Mouse (Mus musculus) embryo, embryonic 9.5 days (tissue): ENCODE measurements around the gene Myom1.

Experiments
- DNase-seq: peaks from one replicate; pipeline ENCODE4 v3.0.0-alpha.2; 2017; ENCODE audit errors: extremely low spot score

Myom1 gene

GRCm38 (mm10) chr17:71136384-71137333 is 134.2 kb downstream of the Myom1 start:
- no peak for DNase-seq

- DNase-seq: no peak
Observed at GRCm38 (mm10) chr17:71137334-71137721, 134.9 kb downstream of the Myom1 start.

GRCm38 (mm10) chr17:71142068-71142467 is 139.6 kb downstream of the Myom1 start:
- no peak for DNase-seq

GRCm38 (mm10) chr17:71143155-71143554 is 140.7 kb downstream of the Myom1 start:
- no peak for DNase-seq

GRCm38 (mm10) chr17:71144322-71145116 is 142.1 kb downstream of the Myom1 start:
- no peak for DNase-seq

GRCm38 (mm10) chr17:71145248-71145961 is 143.0 kb downstream of the Myom1 start:
- no peak for DNase-seq

GRCm38 (mm10) chr17:71153356-71153755 is 150.9 kb downstream of the Myom1 start:
- no peak for DNase-seq

- DNase-seq: no peak
Observed at GRCm38 (mm10) chr17:71155271-71155670, 152.8 kb downstream of the Myom1 start.

GRCm38 (mm10) chr17:71159152-71159567 is 156.7 kb downstream of the Myom1 start:
- DNase-seq: peak; percentile 22

- peak; percentile 9 for DNase-seq
Observed at GRCm38 (mm10) chr17:71159720-71160119, 157.3 kb downstream of the Myom1 start.

GRCm38 (mm10) chr17:71160244-71160995 is 158.0 kb downstream of the Myom1 start:
- no peak for DNase-seq

- no peak for DNase-seq
Observed at GRCm38 (mm10) chr17:71164991-71165390, 162.6 kb downstream of the Myom1 start.

- no peak for DNase-seq
Observed at GRCm38 (mm10) chr17:71168205-71168815, 165.9 kb downstream of the Myom1 start.

GRCm38 (mm10) chr17:71168846-71169245 is 166.4 kb downstream of the Myom1 start:
- DNase-seq: no peak

GRCm38 (mm10) chr17:71169639-71170038 is 167.2 kb downstream of the Myom1 start:
- DNase-seq: no peak

GRCm38 (mm10) chr17:71171161-71171560 is 168.7 kb downstream of the Myom1 start:
- no peak for DNase-seq
